Mouse (Mus musculus) kidney, embryonic 14.5 days (tissue): ENCODE results near the gene Prr23a3. TPM values are rescaled to one million over a fixed set of nuclear protein-coding genes. Genes with fewer than 3 reads are reported as not detected.

Experiments
- ATAC-seq: fragments of 200-750 bp; cut with Nextera tagmentation; 2 replicates; pipeline ENCODE4 v1.8.0; 2017; ENCODE audit warnings: moderate number of reproducible peaks, mild to moderate bottlenecking, moderate TSS enrichment, moderate library complexity; ENCODE audit not compliant: low FRiP score, low TSS enrichment
- H3K27ac ChIP-seq: fragments of 300-500 bp; sonication (generic); 2 replicates; pipeline ENCODE4 v1.5.1; 2014; ENCODE audit warnings: low read depth, mild to moderate bottlenecking, low read length, moderate library complexity, mixed read lengths
- H3K27me3 ChIP-seq: fragments of 300-500 bp; sonication (generic); 2 replicates; pipeline ENCODE4 v1.6.1; 2014; ENCODE audit warnings: mild to moderate bottlenecking, low read length; ENCODE audit not compliant: control insufficient read depth, insufficient read depth
- H3K36me3 ChIP-seq: fragments of 300-500 bp; sonication (generic); 2 replicates; pipeline ENCODE4 v1.6.1; 2014; ENCODE audit warnings: low read length, mixed read lengths; ENCODE audit not compliant: control insufficient read depth, insufficient read depth
- H3K4me1 ChIP-seq: fragments of 300-500 bp; sonication (generic); 2 replicates; pipeline ENCODE4 v1.6.1; 2014; ENCODE audit warnings: low read length, mixed read lengths; ENCODE audit not compliant: control insufficient read depth, insufficient read depth
- H3K4me2 ChIP-seq: fragments of 300-500 bp; sonication (generic); replicated peaks from 2 replicates; pipeline ENCODE4 v1.6.1; 2014; ENCODE audit warnings: low read depth, mild to moderate bottlenecking, low read length
- H3K4me3 ChIP-seq: fragments of 300-500 bp; sonication (generic); 2 replicates; pipeline ENCODE4 v1.5.1; 2014; ENCODE audit warnings: mild to moderate bottlenecking, low read length
- H3K9ac ChIP-seq: fragments of 300-500 bp; sonication (generic); 2 replicates; pipeline ENCODE4 v1.6.1; 2014; ENCODE audit warnings: low read depth, mild to moderate bottlenecking, low read length, moderate library complexity
- H3K9me3 ChIP-seq: fragments of 300-500 bp; sonication (generic); 2 replicates; pipeline ENCODE4 v1.6.1; 2016; ENCODE audit warnings: low read length; ENCODE audit not compliant: control insufficient read depth
- WGBS: fragments of 180-500 bp; shearing (Covaris S2); extraction: QIAGEN DNeasy Blood & Tissue Kit; methylation state at CpG from one replicate; pipeline ENCODE4 v1.1.7; 2014; 5-methylcytosine and 5-hydroxymethylcytosine counted together
- polyA plus RNA-seq: library from polyadenylated mRNA; unstranded; fragments of >200 nt; fragmentation: Nextera tagmentation; extraction: Ambion mirVana; gene quantifications from 2 replicates; pipeline ENCODE4 v1.2.1, GENCODE M21; 2014

Gene Prr23a3
- polyA plus RNA-seq, 1 experiment from 2014 or later: not detected

DNA sequence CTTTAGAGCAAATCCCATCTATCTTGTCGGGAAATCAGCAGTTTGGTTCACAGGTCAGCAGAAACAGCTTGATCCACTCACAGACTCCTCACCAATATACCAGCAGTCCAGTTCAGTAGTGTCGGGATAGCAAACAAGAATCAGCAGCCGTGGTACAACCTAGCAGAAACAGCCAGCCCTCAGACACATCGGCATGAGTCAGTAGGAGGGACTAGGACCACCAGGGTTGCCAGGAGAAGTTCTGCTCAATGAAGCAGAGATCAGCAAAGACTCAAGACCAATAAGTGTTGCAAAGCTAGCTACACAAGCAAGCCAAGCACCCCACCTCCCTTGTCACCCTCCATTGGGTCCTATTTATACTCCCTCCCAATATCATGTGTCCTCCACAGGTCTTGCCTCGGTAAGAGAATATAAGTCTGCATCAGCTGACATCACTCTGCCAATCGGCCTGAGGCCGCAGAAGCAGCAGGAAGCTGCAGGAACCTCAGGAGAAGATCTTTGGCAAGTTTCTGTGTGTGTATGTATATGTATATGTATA, 27.0 kb upstream of the Prr23a3 start:
- ATAC-seq: peak; percentile 94
- H3K4me1 ChIP-seq: no peaks in the 10 kb centered on the region
- H3K4me2 ChIP-seq: no peak overlapping the region
- no peak overlapping the region for H3K9ac ChIP-seq
- H3K4me3 ChIP-seq: no peak overlapping the region
- 35% methylated on average over 7 of the region's 7 CpGs for WGBS
- H3K27me3 ChIP-seq: no peaks in the 10 kb centered on the region
- H3K27ac ChIP-seq: no peak overlapping the region
- no peaks in the 10 kb centered on the region for H3K36me3 ChIP-seq
- H3K9me3 ChIP-seq: 0 out of 2 replicates have a peak, but pooled peaks cover 2% of the 10 kb centered on the region

DNA sequence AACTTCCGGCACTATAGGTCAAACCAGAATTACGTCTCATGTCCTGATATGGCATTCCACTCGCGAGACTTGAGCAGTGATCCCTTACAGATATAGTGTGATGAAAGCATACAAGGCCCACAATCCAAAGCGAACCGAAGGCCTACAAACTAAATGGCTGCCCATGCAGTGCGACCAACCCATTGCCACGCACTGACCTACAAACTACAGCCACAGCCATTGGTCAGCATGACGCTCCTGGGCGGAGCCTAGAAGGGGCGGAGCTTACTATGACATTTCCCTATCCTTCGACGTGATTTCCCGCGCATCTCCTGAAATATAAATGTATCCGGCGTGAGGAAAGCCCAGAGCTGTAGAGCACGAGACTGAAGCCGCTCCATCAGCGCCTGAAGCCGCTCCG, 22.4 kb upstream of the Prr23a3 start, which contains the start of gene Prr23a1:
Gene Prr23a1, plus strand, starts transcription at position 387 of the 400 bp plus-strand sequence.
- Histone ChIP-seq H3K4me3 (no peak within 1 kb of the TSS), H3K4me2 (no peak within 1 kb of the TSS)
- 62% methylated on average over 22 of the region's 22 CpGs for WGBS

DNA sequence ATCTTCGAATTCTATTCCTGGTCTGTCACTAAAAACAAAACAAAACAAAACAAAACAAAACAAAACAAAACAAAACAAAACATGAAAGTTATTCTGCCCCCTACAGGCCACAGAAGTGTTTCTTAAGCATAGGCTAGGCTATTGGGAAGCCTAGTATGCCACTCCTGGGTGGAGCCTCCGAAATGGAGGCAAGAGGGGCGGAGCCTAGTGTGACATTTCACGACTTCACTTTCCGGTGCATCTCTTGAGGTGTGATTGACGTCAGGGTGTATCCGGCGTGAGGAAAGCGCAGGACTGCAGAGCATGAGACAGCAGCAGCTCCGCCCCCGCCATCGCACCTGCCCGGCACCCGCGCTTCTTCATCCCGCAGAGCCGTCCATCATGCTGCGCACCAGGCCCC, 8.4 kb upstream of the Prr23a3 start, which contains the start of gene Prr23a2:
Gene Prr23a2, plus strand, starts transcription at position 285 of the 400 bp plus-strand sequence.
- WGBS: 79% methylated on average over 18 of the region's 18 CpGs
- H3K9ac ChIP-seq: no peak within 1 kb of the TSS
- H3K4me1 ChIP-seq: no peaks in the 10 kb centered on the region
- H3K27me3 ChIP-seq: no peaks in the 10 kb centered on the region
- no peak within 1 kb of the TSS for H3K4me3 ChIP-seq
- no peaks in the 10 kb centered on the region for H3K36me3 ChIP-seq
- ATAC-seq: 0 out of 2 replicates have a peak, but pooled peaks have one; percentile 24
- H3K27ac ChIP-seq: no peak within 1 kb of the TSS
- no peaks in the 10 kb centered on the region for H3K9me3 ChIP-seq
- H3K4me2 ChIP-seq: no peak within 1 kb of the TSS

More for the DNA sequence above, 22.4 kb upstream of the Prr23a3 start, which contains the start of gene Prr23a1:
- 0 out of 2 replicates have a peak, but pooled peaks cover 2% of the 10 kb centered on the region for H3K9me3 ChIP-seq
- ATAC-seq: no peak
- no peaks in the 10 kb centered on the region for H3K36me3 ChIP-seq
- no peaks in the 10 kb centered on the region for H3K27me3 ChIP-seq
- H3K27ac ChIP-seq: no peak within 1 kb of the TSS
- H3K4me1 ChIP-seq: no peaks in the 10 kb centered on the region
- no peak within 1 kb of the TSS for H3K9ac ChIP-seq

DNA sequence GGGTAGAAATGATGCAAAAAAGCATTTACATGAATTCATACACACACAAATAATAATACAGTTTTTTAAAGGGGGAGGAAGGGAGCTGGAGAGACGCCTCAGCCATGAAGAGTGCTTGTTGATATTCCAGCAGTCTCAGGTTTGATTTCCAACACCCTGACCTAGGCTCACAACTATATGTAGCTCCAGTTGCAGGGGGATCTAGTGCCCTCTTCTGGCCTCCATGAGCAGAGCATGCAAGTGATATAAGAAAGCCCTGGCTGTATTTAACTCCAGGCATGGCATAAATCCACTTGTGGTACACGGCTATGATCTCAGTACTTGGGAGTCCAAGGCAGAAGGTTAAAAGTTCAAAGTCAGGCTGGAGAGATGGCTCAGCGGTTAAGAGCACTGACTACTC, 1.1 kb upstream of the Prr23a3 start:
- H3K27me3 ChIP-seq: no peaks in the 10 kb centered on the region; the same call in 1 of the 2 replicates
- no peak for ATAC-seq
- 69% methylated on average over 3 of the region's 3 CpGs for WGBS
- H3K4me3 ChIP-seq: no peak overlapping the region
- no peak overlapping the region for H3K27ac ChIP-seq
- H3K9ac ChIP-seq: no peak overlapping the region
- H3K36me3 ChIP-seq: no peaks in the 10 kb centered on the region
- H3K4me1 ChIP-seq: no peaks in the 10 kb centered on the region
- peaks cover 5% of the 10 kb centered on the region; the same call in 1 of the 2 replicates for H3K9me3 ChIP-seq
- H3K4me2 ChIP-seq: no peak overlapping the region

DNA sequence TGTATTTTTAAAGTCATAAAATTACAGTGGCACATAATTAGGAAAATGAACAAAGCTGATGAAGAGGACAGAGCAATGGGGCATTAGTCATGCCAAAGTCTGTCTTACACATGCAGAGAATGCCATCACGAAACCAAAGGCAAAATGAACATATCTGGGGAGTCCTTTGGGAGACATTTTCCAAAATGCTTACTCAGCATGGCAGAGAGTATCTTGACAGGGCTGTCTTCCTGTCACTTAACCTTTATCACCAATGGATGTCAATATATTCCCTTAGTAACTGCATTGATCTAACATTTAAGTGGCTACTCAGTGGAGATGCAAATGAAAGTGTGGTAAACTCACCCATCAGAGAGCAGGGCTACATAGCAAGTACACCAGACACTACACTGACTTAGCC, 36.9 kb downstream of the Prr23a3 start:
- no peak overlapping the region for H3K4me2 ChIP-seq
- no peak overlapping the region for H3K4me3 ChIP-seq
- H3K9me3 ChIP-seq: peaks cover 10% of the 10 kb centered on the region
- H3K9ac ChIP-seq: no peak overlapping the region
- H3K36me3 ChIP-seq: no peaks in the 10 kb centered on the region
- H3K27ac ChIP-seq: no peak overlapping the region
- H3K27me3 ChIP-seq: no peaks in the 10 kb centered on the region
- no peaks in the 10 kb centered on the region for H3K4me1 ChIP-seq
- no peak for ATAC-seq
- 79% methylated on average over 1 of the region's 1 CpGs for WGBS

DNA sequence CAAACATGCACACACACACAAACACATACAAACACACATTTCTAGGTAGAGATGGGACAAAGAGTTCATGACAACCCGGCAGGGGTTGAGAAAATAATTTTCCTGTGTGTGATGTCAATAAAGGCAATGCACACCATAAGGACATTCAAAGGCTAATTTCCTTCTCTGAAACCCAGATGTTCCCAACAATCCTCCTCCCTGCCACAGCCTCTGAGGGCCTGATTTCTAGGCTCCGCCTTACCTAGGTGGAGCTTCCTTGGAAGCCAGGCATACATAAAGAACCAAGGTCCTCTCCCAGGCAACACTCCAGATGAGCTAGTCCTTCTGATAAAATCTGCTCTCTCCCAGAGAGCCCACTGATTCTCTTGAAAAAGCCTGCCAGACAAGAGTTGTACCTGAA, 38.3 kb downstream of the Prr23a3 start, which contains the start of gene 7420426K07Rik:
Gene 7420426K07Rik, plus strand, starts transcription at position 301 of the 400 bp plus-strand sequence.
- ATAC-seq: no peak
- no peak within 1 kb of the TSS for H3K9ac ChIP-seq
- H3K27me3 ChIP-seq: no peaks in the 10 kb centered on the region
- no peak within 1 kb of the TSS for H3K27ac ChIP-seq
- 0 out of 2 replicates have a peak, but pooled peaks cover under 1% of the 10 kb centered on the region for H3K9me3 ChIP-seq
- H3K4me3 ChIP-seq: no peak within 1 kb of the TSS
- no peaks in the 10 kb centered on the region for H3K4me1 ChIP-seq
- no peaks in the 10 kb centered on the region for H3K36me3 ChIP-seq
- H3K4me2 ChIP-seq: no peak within 1 kb of the TSS
- WGBS: 90% methylated on average over 2 of the region's 2 CpGs

Other genes with a start within 250 kb of the Prr23a3 start
- not detected in 2 replicates for gene Prr23a1, start 22.3 kb upstream of the Prr23a3 start, polyA plus RNA-seq
- gene Prr23a2, start 8.3 kb upstream of the Prr23a3 start, polyA plus RNA-seq: not detected in 2 replicates
- not detected in 2 replicates for gene 7420426K07Rik, start 38.4 kb downstream of the Prr23a3 start, polyA plus RNA-seq
- not detected in 2 replicates for gene Foxl2, start 90.5 kb downstream of the Prr23a3 start, polyA plus RNA-seq
- gene Faim, start 121.6 kb downstream of the Prr23a3 start, polyA plus RNA-seq: 52.0 and 55.7 TPM in 2 replicates
- 0.13 TPM in 1 of 2 replicates, not detected in the other for gene Gm1123, start 170.9 kb downstream of the Prr23a3 start, polyA plus RNA-seq